Comparison of ENCODE assay signal across 19 mouse cellular contexts in the genomic region with DNA sequence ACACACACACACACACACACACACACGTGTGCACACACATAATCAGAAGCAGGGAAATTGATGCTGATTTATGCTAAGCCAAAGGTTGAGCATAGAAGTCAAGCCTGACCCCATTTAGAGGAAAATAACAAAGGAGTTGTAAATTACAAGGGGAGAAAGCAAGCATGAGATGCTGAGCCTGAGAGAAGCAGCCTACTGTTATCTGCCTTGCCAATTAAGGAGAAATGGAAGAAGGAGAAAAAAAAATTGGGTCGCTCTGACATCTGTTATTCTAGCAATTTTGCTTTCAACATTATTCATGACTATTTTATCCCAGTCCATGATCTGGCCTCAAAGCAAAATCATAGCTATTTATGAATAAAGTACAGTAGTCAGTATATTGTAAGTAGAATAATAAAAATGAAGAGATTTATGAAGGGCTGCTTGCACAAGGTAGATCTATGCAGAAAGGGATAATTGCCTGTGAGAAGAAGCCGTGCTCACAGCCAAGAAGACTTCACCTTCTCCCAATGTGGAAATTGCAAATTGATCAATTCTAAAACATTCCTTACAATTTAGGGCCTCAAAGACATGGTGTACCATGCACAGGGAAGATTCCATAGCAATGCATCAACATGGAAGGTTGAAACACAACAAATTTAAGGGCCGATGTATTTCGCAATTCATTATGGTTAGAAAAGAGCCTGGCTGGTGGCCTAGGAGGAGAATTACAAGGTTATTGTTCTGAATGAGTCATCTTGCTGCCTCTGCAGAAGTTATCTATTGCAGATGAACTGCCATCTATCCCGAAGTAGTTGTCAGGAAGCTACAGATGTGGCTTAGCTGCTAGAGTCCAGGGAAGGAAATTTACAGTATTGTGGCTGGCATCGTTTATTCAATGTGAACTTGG.
DNase-seq lines count a peak whose midpoint lies in the region; ATAC-seq lines count a peak whose summit lies in the region.
"Had no signal": no experiment of that assay in that cellular context is flagged by ENCODE, and none has a peak within 500 bp of the region (broad histone marks: within the 10 kb centered on the region; RNA-seq: fewer than 3 reads in every experiment).

No protein-coding gene starts in this region.

- peak; percentile 8 for DNase-seq in midbrain, embryonic 14.5 days
- no peak for DNase-seq in midbrain, embryonic 11.5 days (ENCODE audit: low spot score, missing footprints)
- DNase-seq in adipocyte (ENCODE audit: low spot score), result peak; percentile 13
- DNase-seq in adrenal gland, postnatal 36 days, result peak; percentile 64 to 67
- peak; percentile 2 for DNase-seq in skeletal muscle tissue, adult 2 months (ENCODE audit: low read depth, low spot score)
- no peak for DNase-seq in kidney, postnatal 25 days
- no peak for DNase-seq in thymus, postnatal 0 days (ENCODE audit: low spot score)
- DNase-seq: cerebellum, postnatal 10 days; embryo, embryonic 11 days; kidney, postnatal 14 days; lung, adult 2 months; right cerebral cortex, adult 18-20 months; spleen, adult 18-20 months; thymus, postnatal 4 days had no signal

- H3K27me3 ChIP-seq in midbrain, embryonic 14.5 days (ENCODE audit: control insufficient read depth, insufficient read depth, low read length), result no peaks in the 10 kb centered on the region
- no peaks in the 10 kb centered on the region for H3K27me3 ChIP-seq in midbrain, embryonic 11.5 days (ENCODE audit: control insufficient read depth, insufficient read depth, low read length)
- H3K27me3 ChIP-seq: heart, embryonic 13.5 days; intestine, embryonic 15.5 days had no signal

- H3K9ac ChIP-seq in midbrain, embryonic 14.5 days (replicated peaks; ENCODE audit: low read length), result no peak overlapping the region
- no peak overlapping the region for H3K9ac ChIP-seq in midbrain, embryonic 11.5 days (ENCODE audit: low read length)
- H3K9ac ChIP-seq: heart, embryonic 13.5 days; intestine, embryonic 15.5 days had no signal

- H3K4me2 ChIP-seq in midbrain, embryonic 14.5 days (ENCODE audit: low read length), result no peak overlapping the region
- H3K4me2 ChIP-seq in midbrain, embryonic 11.5 days, result no peak overlapping the region
- H3K4me2 ChIP-seq: heart, embryonic 13.5 days; intestine, embryonic 15.5 days had no signal

- H3K9me3 ChIP-seq in midbrain, embryonic 14.5 days (ENCODE audit: control insufficient read depth, low read length), result no peaks in the 10 kb centered on the region
- H3K9me3 ChIP-seq in midbrain, embryonic 11.5 days (ENCODE audit: control insufficient read depth, low read length), result no peaks in the 10 kb centered on the region
- H3K9me3 ChIP-seq: heart, embryonic 13.5 days; hindbrain, embryonic 10.5 days; intestine, embryonic 15.5 days had no signal

- H3K4me1 ChIP-seq in midbrain, embryonic 14.5 days (ENCODE audit: control insufficient read depth, insufficient read depth, low read length), result no peaks in the 10 kb centered on the region
- H3K4me1 ChIP-seq in midbrain, embryonic 11.5 days (ENCODE audit: control insufficient read depth, insufficient read depth, low read length), result no peaks in the 10 kb centered on the region
- H3K4me1 ChIP-seq: heart, embryonic 13.5 days; hindbrain, embryonic 10.5 days; intestine, embryonic 15.5 days had no signal

- WGBS in midbrain, embryonic 14.5 days, result 80% methylated on average over 7 of the region's 7 CpGs
- WGBS in midbrain, embryonic 11.5 days, result 83% methylated on average over 7 of the region's 7 CpGs

- H3K36me3 ChIP-seq in midbrain, embryonic 14.5 days (ENCODE audit: control insufficient read depth, insufficient read depth, low read length), result no peaks in the 10 kb centered on the region
- H3K36me3 ChIP-seq in midbrain, embryonic 11.5 days (ENCODE audit: control insufficient read depth, insufficient read depth, low read length), result no peaks in the 10 kb centered on the region
- H3K36me3 ChIP-seq: heart, embryonic 13.5 days; hindbrain, embryonic 10.5 days; intestine, embryonic 15.5 days had no signal

- ATAC-seq in midbrain, embryonic 14.5 days (ENCODE audit: low FRiP score, low TSS enrichment), result no peak; the same call in 1 of the 2 replicates
- ATAC-seq in midbrain, embryonic 11.5 days (ENCODE audit: low FRiP score), result no peak
- ATAC-seq: forebrain, embryonic 14.5 days; intestine, embryonic 15.5 days had no signal

- no peak overlapping the region; the same call in none of the 2 replicates for H3K27ac ChIP-seq in midbrain, embryonic 14.5 days (replicated peaks; ENCODE audit: low read depth, low read length)
- H3K27ac ChIP-seq in midbrain, embryonic 11.5 days (ENCODE audit: low read depth, low read length), result no peak overlapping the region
- H3K27ac ChIP-seq: heart, embryonic 13.5 days; hindbrain, embryonic 10.5 days; intestine, embryonic 15.5 days; macrophage had no signal

- H3K4me3 ChIP-seq in midbrain, embryonic 14.5 days (replicated peaks; ENCODE audit: low read depth, low read length), result no peak overlapping the region
- no peak overlapping the region for H3K4me3 ChIP-seq in midbrain, embryonic 11.5 days (ENCODE audit: low read depth, low read length)
- H3K4me3 ChIP-seq: heart, embryonic 13.5 days; hindbrain, embryonic 10.5 days; intestine, embryonic 15.5 days had no signal

Comparison
In these comparisons a context has a peak if more than half of its experiments do, and no peak if none do; other contexts are left out.
1. DNase-seq: peak in midbrain, embryonic 14.5 days (single experiment), adipocyte (single experiment), adrenal gland, postnatal 36 days (2 of 2) and skeletal muscle tissue, adult 2 months (single experiment); none in midbrain, embryonic 11.5 days (single experiment), kidney, postnatal 25 days (0 of 2) and thymus, postnatal 0 days (single experiment).